ENCODE assay signal across 11 mouse cellular contexts in the genomic region with DNA sequence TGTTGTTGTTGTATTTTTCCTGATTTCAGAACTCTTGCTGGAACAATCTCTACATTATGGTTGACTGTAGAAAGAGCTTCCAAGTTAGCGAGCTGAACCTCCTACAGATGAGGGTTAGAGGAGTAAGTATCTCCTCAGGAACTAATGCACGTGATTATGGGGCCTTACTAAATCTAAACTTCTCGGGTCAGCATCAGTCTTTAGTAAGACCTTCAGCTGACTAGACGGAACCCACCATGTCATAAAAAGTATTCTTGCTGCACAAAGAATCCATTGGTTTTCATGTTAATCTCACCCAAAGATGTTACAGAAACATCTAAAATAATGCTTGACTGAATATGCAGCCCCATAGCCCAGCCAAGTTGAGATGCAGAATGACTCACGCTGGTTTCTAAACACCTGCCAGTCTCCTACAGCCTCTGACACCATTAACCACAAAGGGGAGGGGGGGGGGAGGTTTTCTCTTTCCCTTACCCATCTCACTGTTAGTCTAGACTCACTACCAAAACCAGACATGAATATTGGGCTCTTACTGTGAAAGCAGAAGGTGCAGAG.
DNase-seq lines count a peak whose midpoint lies in the region; ATAC-seq and TF ChIP-seq lines count a peak whose summit lies in the region.
"Had no signal": no experiment of that assay in that cellular context is flagged by ENCODE, and none has a peak within 500 bp of the region (broad histone marks: within the 10 kb centered on the region; RNA-seq: fewer than 3 reads in every experiment).

No protein-coding gene starts in this region.

- H3K36me3 ChIP-seq in spleen, adult 2 months (ENCODE audit: control insufficient read depth, insufficient read depth, low read length), result no peaks in the 10 kb centered on the region
- no peaks in the 10 kb centered on the region for H3K36me3 ChIP-seq in liver, postnatal 0 days (replicated peaks; ENCODE audit: insufficient read depth, low read length)
- H3K36me3 ChIP-seq: limb, embryonic 13.5 days had no signal

- no peaks in the 10 kb centered on the region for H3K27me3 ChIP-seq in spleen, adult 2 months (ENCODE audit: control insufficient read depth, insufficient read depth, low read length)
- no peaks in the 10 kb centered on the region for H3K27me3 ChIP-seq in liver, postnatal 0 days (ENCODE audit: insufficient read depth, low read length)
- H3K27me3 ChIP-seq: limb, embryonic 13.5 days had no signal

- intact Hi-C loops in left cerebral cortex, postnatal 4 days (cut with DNase I), result no loop called here

- peak in 1 of 2 experiments; percentile 82 for DNase-seq in spleen, adult 2 months (ENCODE audit: low read depth in 1 of 2, low spot score in 2 of 2)
- DNase-seq in spleen, adult 18-20 months, result no peak
- peak; percentile 45 for DNase-seq in liver, postnatal 0 days
- peak; percentile 46 for DNase-seq in thymus, postnatal 25 days
- no peak for DNase-seq in adrenal gland, postnatal 10 days
- DNase-seq in heart, postnatal 4 days, result no peak
- no peak for DNase-seq in left cerebral cortex, postnatal 4 days
- DNase-seq: cerebellum, adult 8-10 months; kidney, postnatal 10 days had no signal

- peak overlapping the region; percentile 30; the same call in 1 of the 2 replicates for H3K4me2 ChIP-seq in liver, postnatal 0 days (ENCODE audit: low read depth, low read length)
- H3K4me2 ChIP-seq: limb, embryonic 13.5 days had no signal

- H3K9ac ChIP-seq in liver, postnatal 0 days (replicated peaks), result no peak overlapping the region
- H3K9ac ChIP-seq: limb, embryonic 13.5 days had no signal

- H3K4me1 ChIP-seq in spleen, adult 2 months (ENCODE audit: control insufficient read depth, insufficient read depth, insufficient read length), result peaks cover 40% of the 10 kb centered on the region
- H3K4me1 ChIP-seq in bone marrow macrophage, adult 2 months (ENCODE audit: control insufficient read depth, insufficient read depth, low read length), result peaks cover 45% of the 10 kb centered on the region
- H3K4me1 ChIP-seq in liver, postnatal 0 days (ENCODE audit: insufficient read depth), result peaks cover 41% of the 10 kb centered on the region
- H3K4me1 ChIP-seq: limb, embryonic 13.5 days had no signal

- H3K4me3 ChIP-seq in spleen, adult 2 months (ENCODE audit: extremely low read depth, insufficient read depth, insufficient read length), result 0 out of 2 replicates have a peak overlapping the region, but pooled peaks have one; percentile 4
- H3K4me3 ChIP-seq in bone marrow macrophage, adult 2 months (ENCODE audit: insufficient read depth, low read length), result no peak overlapping the region
- H3K4me3 ChIP-seq in liver, postnatal 0 days (ENCODE audit: low read depth, low read length), result no peak overlapping the region
- H3K4me3 ChIP-seq: limb, embryonic 13.5 days had no signal

- TF ChIP-seq EP300 in liver, postnatal 0 days (IDR thresholded peaks at IDR 0.05; ENCODE audit: low read depth), result no peak

- 22% methylated on average over 5 of the region's 5 CpGs for WGBS in spleen, adult 2 months
- WGBS in liver, postnatal 0 days (ENCODE audit: insufficient replicate concordance), result 50% methylated on average over 5 of the region's 5 CpGs

- TF ChIP-seq CTCF in spleen, adult 2 months (IDR thresholded peaks at IDR 0.05; ENCODE audit: extremely low read depth, insufficient read depth, insufficient read length, insufficient replicate concordance), result no peak
- TF ChIP-seq CTCF in bone marrow macrophage, adult 2 months (IDR thresholded peaks at IDR 0.05; ENCODE audit: low read depth, low read length), result no peak
- TF ChIP-seq CTCF in liver, postnatal 0 days (IDR thresholded peaks at IDR 0.05; ENCODE audit: low read depth), result no peak

- no peak for TF ChIP-seq POLR2A in spleen, adult 2 months (IDR thresholded peaks at IDR 0.05; ENCODE audit: low read depth, low read length)
- TF ChIP-seq POLR2A in bone marrow macrophage, adult 2 months (IDR thresholded peaks at IDR 0.05; ENCODE audit: borderline replicate concordance, low read depth, low read length), result no peak

- peak; percentile 12; the same call in 1 of the 2 replicates for ATAC-seq in liver, postnatal 0 days

- H3K27ac ChIP-seq in spleen, adult 2 months (ENCODE audit: insufficient read depth, low read length), result peak overlapping the region; percentile 96
- H3K27ac ChIP-seq in bone marrow macrophage, adult 2 months (ENCODE audit: insufficient read depth, low read depth, low read length), result peak overlapping the region; percentile 29
- H3K27ac ChIP-seq in liver, postnatal 0 days (ENCODE audit: low read depth), result peak overlapping the region; percentile 92
- H3K27ac ChIP-seq: limb, embryonic 13.5 days had no signal

- H3K9me3 ChIP-seq in liver, postnatal 0 days (ENCODE audit: low read length), result no peaks in the 10 kb centered on the region
- H3K9me3 ChIP-seq: limb, embryonic 13.5 days had no signal

Comparison
In these comparisons a context has a peak if more than half of its experiments do, and no peak if none do; other contexts are left out.
1. DNase-seq: peak in liver, postnatal 0 days (single experiment) and thymus, postnatal 25 days (single experiment); none in spleen, adult 18-20 months (0 of 2), adrenal gland, postnatal 10 days (single experiment), heart, postnatal 4 days (single experiment) and left cerebral cortex, postnatal 4 days (single experiment).
2. H3K27ac ChIP-seq: peak in every context shown above with its lines; median percentile 96 in spleen, adult 2 months; 92 in liver, postnatal 0 days; 29 in bone marrow macrophage, adult 2 months.